Mouse (Mus musculus) thymus, adult 2 months (tissue): ENCODE measurements around the gene Secisbp2. TPM values are rescaled to one million over a fixed set of nuclear protein-coding genes. Genes with fewer than 3 reads are reported as not detected.

Experiments used
- DNase-seq: peaks from one replicate; pipeline ENCODE4 v3.0.0; 2021
- H3K27ac ChIP-seq: fragments of 200-500 bp; 2 replicates; pipeline ENCODE4 v1.5.1; 2012; ENCODE audit warnings: low read length, control low read depth; ENCODE audit not compliant: control insufficient read depth, insufficient read depth
- H3K27me3 ChIP-seq: fragments of 200-500 bp; 2 replicates; pipeline ENCODE4 v1.6.1; 2012; ENCODE audit warnings: mild to moderate bottlenecking, low read length, moderate library complexity, mixed read lengths; ENCODE audit not compliant: control insufficient read depth, insufficient read depth
- H3K36me3 ChIP-seq: fragments of 200-500 bp; 2 replicates; pipeline ENCODE4 v1.6.1; 2012; ENCODE audit warnings: mild to moderate bottlenecking, low read length, moderate library complexity; ENCODE audit not compliant: control insufficient read depth, insufficient read depth
- H3K4me1 ChIP-seq: fragments of 200-500 bp; replicated peaks from 2 replicates; pipeline ENCODE4 v1.6.1; 2012; ENCODE audit warnings: low read length; ENCODE audit not compliant: control insufficient read depth, insufficient read depth
- H3K4me3 ChIP-seq: fragments of 200-500 bp; 2 replicates; pipeline ENCODE4 v1.5.1; 2012; ENCODE audit warnings: mild to moderate bottlenecking, low read length, control low read depth, moderate library complexity; ENCODE audit not compliant: control insufficient read depth, insufficient read depth
- CTCF ChIP-seq: fragments of 200-500 bp; IDR thresholded peaks from 2 replicates; pipeline ENCODE4 v1.5.1; 2012; ENCODE audit warnings: mild to moderate bottlenecking, control low read depth, low read length, moderate library complexity, borderline replicate concordance; ENCODE audit not compliant: control insufficient read depth, poor library complexity, insufficient read depth; ENCODE audit errors: extremely low read depth
- POLR2A ChIP-seq: fragments of 200-500 bp; IDR thresholded peaks from 2 replicates; pipeline ENCODE4 v1.6.1; 2012; ENCODE audit warnings: mild to moderate bottlenecking, low read length, control low read depth, moderate library complexity; ENCODE audit not compliant: control insufficient read depth, poor library complexity, insufficient read depth; ENCODE audit errors: extremely low read depth
- WGBS: fragments of 180-500 bp; shearing (Covaris S2); methylation state at CpG from one replicate; pipeline ENCODE4 v1.1.7; 2018; 5-methylcytosine and 5-hydroxymethylcytosine counted together
- polyA plus RNA-seq: library from polyadenylated mRNA; depleted of rRNA; stranded (reverse); fragments of >200 nt; gene quantifications from 2 replicates; pipeline ENCODE4 v1.2.3, GENCODE M21; 2012; rRNA removed

Gene Secisbp2
- polyA plus RNA-seq, 1 experiment, result 50.8 TPM

GRCm38 (mm10) chr13:51725446-51725845 is 73.9 kb downstream of the Secisbp2 start:
- Histone ChIP-seq H3K4me3 (no peak overlapping the region), H3K27ac (no peak overlapping the region), H3K4me1 (peaks cover 14% of the 10 kb centered on the region), H3K36me3 (peaks cover 46% of the 10 kb centered on the region), H3K27me3 (no peaks in the 10 kb centered on the region)
- no peak for DNase-seq
- WGBS, result 96% methylated on average over 7 of the region's 7 CpGs
- TF ChIP-seq CTCF, result no peak
- no peak for TF ChIP-seq POLR2A

- H3K4me3 ChIP-seq, result no peak overlapping the region
- TF ChIP-seq POLR2A, result no peak
- no peak for TF ChIP-seq CTCF
- peaks cover 16% of the 10 kb centered on the region for H3K4me1 ChIP-seq
- H3K27me3 ChIP-seq, result no peaks in the 10 kb centered on the region
- H3K36me3 ChIP-seq, result peaks cover 40% of the 10 kb centered on the region
- H3K27ac ChIP-seq, result no peak overlapping the region
- DNase-seq, result no peak
- WGBS, result 70% methylated on average over 8 of the region's 8 CpGs
These were observed 74.6 kb downstream of the Secisbp2 start for GRCm38 (mm10) chr13:51725926-51726574.

- no peak for DNase-seq
- Histone ChIP-seq H3K36me3 (peaks cover 30% of the 10 kb centered on the region), H3K4me1 (peaks cover 20% of the 10 kb centered on the region), H3K4me3 (no peak overlapping the region), H3K27me3 (no peaks in the 10 kb centered on the region), H3K27ac (no peak overlapping the region)
- 92% methylated on average over 7 of the region's 7 CpGs for WGBS
- TF ChIP-seq POLR2A, result no peak
- no peak for TF ChIP-seq CTCF
These were observed 75.9 kb downstream of the Secisbp2 start for GRCm38 (mm10) chr13:51727364-51727763.

DNA sequence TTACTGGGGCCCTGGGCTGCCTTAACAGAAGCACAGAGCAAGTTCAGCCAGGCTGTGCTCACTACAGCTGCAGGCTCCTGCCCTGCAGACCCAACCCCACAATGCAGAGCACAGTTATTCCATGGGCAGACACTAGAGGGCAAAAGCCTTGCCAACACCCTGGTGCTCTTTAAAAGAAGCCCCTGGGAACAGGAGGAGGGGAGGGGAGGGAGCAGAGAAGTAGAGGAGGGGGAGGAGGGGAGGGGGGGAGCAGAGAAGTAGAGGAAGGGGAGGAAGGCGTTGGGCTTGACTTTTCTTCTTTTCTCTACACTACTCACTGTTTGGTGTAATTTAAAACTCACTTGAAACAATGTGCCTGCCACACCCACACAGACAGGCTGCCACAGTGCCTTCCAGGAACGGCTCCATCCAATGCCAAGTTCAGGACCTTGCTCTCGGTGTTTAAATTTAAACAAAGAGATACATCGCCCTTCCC is 78.4 kb downstream of the Secisbp2 start:
- H3K27me3 ChIP-seq, result no peaks in the 10 kb centered on the region
- TF ChIP-seq CTCF (peak; percentile 75; the same call in 1 of the 2 replicates), POLR2A (no peak)
- peaks cover 20% of the 10 kb centered on the region for H3K4me1 ChIP-seq
- H3K4me3 ChIP-seq, result no peak overlapping the region
- peak; percentile 72 for DNase-seq
- WGBS, result 73% methylated on average over 4 of the region's 4 CpGs
- no peak overlapping the region for H3K27ac ChIP-seq
- H3K36me3 ChIP-seq, result peaks cover 4% of the 10 kb centered on the region

DNA sequence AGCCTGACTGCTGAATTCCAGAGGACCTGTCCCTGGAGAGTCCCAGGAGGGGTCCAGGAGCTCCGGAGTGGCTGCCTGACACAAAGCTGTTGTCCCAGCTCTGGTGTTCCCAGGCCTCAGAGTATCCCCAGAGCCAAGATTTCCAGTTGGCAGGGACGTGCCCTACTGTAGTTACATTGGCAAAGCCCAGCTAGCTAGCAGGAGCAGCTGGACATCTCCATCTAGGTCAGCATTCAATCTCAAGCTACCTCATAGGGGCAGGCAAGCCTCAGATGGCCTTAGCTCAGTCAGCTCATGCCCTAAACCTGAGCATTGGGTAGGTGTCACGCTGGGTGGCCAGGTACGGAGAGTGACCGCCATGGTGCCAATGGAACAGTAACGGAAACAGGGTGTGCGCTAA is 80.0 kb downstream of the Secisbp2 start:
- peaks cover 35% of the 10 kb centered on the region for H3K4me1 ChIP-seq
- H3K27ac ChIP-seq, result no peak overlapping the region
- H3K36me3 ChIP-seq, result no peaks in the 10 kb centered on the region
- TF ChIP-seq POLR2A, result no peak
- TF ChIP-seq CTCF, result no peak
- no peaks in the 10 kb centered on the region for H3K27me3 ChIP-seq
- no peak overlapping the region for H3K4me3 ChIP-seq
- 96% methylated on average over 7 of the region's 7 CpGs for WGBS
- DNase-seq, result no peak

DNA sequence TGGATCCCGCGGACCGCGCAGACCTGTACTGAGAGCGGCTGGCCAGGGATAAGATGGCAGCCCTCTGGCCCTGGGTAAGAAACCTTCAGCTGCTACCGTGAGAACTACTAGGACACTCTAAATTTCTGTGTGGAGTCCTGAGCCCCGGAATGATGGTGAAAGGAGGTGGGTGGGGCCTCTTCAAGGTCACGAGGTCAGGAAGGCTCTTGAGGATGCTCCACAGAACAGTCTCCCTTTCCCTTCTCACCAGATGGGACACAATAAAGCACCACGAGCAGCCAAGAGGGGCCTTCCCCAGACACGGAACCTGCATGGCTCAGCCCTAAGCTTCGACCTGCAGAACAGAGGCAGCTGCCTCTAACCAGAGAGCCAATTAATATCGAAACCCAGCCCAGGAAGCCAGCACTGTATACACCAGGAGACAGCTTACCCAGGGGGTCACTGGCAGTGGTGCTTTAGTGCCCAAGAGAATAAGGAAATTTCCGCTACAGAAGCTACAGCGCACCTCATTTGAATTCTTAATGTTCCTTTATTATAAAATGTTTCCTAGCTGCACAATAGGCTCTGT is 80.7 kb downstream of the Secisbp2 start:
- WGBS, result 96% methylated on average over 14 of the region's 14 CpGs
- Histone ChIP-seq H3K27ac (no peak overlapping the region), H3K36me3 (no peaks in the 10 kb centered on the region), H3K4me3 (no peak overlapping the region), H3K27me3 (no peaks in the 10 kb centered on the region), H3K4me1 (peaks cover 41% of the 10 kb centered on the region)
- no peak for TF ChIP-seq CTCF
- TF ChIP-seq POLR2A, result no peak
- no peak for DNase-seq

Other genes with a start within 250 kb of the Secisbp2 start
- gene S1pr3, start 243.1 kb upstream of the Secisbp2 start, polyA plus RNA-seq, result 16.7 and 18.1 TPM in 2 replicates
- 0.57 and 0.69 TPM in 2 replicates for gene Shc3, start 82.3 kb upstream of the Secisbp2 start, polyA plus RNA-seq
- 85.3 and 86.2 TPM in 2 replicates for gene Cks2, start 6.5 kb upstream of the Secisbp2 start, polyA plus RNA-seq
- 156 and 182 TPM in 2 replicates for gene Sema4d, start 142.1 kb downstream of the Secisbp2 start, polyA plus RNA-seq
- 15.0 and 16.2 TPM in 2 replicates for gene Gadd45g, start 195.0 kb downstream of the Secisbp2 start, polyA plus RNA-seq